Mouse (Mus musculus) G1E (cell line): ENCODE data around the gene Rnf222.

Source experiments
- CTCF ChIP-seq: IDR thresholded peaks from 2 replicates; pipeline ENCODE4 v1.5.1; 2012; ENCODE audit warnings: low read depth, low read length, inconsistent platforms, mixed read lengths
- POLR2AphosphoS5 ChIP-seq: IDR thresholded peaks from 2 replicates; pipeline ENCODE4 v1.6.1; 2012; ENCODE audit warnings: low read depth, low read length, inconsistent platforms; ENCODE audit not compliant: insufficient replicate concordance

- TF ChIP-seq CTCF (no peak), POLR2AphosphoS5 (no peak)
These were observed 17.1 kb upstream of the Rnf222 start for GRCm38 (mm10) chr11:68871277-68871676.
